Mouse (Mus musculus): ENCODE data around the gene Nedd1. TPM values are rescaled to one million over a fixed set of nuclear protein-coding genes. Genes with fewer than 3 reads are reported as not detected.

The Nedd1 gene
- 36.0 and 40.2 TPM in 2 replicates for polyA plus RNA-seq (2015; fragmentation: Nextera tagmentation; extraction: Ambion mirVana)

GRCm38 (mm10) chr10:92721771-92722619 lies at the start of gene Nedd1:
TSS of gene Nedd1 (minus strand) at chr10:92722420.
- Histone ChIP-seq H3K4me3 (peak within 1 kb of the TSS; percentile 94), H3K9ac (peak within 1 kb of the TSS; percentile 94), H3K4me2 (peak within 1 kb of the TSS; percentile 78), H3K27ac (peak within 1 kb of the TSS; percentile 97), H3K27me3 (no peaks in the 10 kb centered on the region), H3K36me3 (no peaks in the 10 kb centered on the region), H3K9me3 (replicated peaks) (no peaks in the 10 kb centered on the region), H3K4me1 (replicated peaks) (peaks cover 26% of the 10 kb centered on the region)
- ATAC-seq (replicated peaks; ENCODE audit: insufficient number of reproducible peaks, insufficient read depth, low FRiP score, low read depth): peak; percentile 99
- WGBS: under 1% methylated on average over 57 of the region's 57 CpGs

GRCm38 (mm10) chr10:92754359-92754758 lies 32.1 kb upstream of the Nedd1 start:
- ATAC-seq (replicated peaks; ENCODE audit: insufficient number of reproducible peaks, insufficient read depth, low FRiP score, low read depth): no peak
- Histone ChIP-seq H3K9me3 (replicated peaks) (no peaks in the 10 kb centered on the region), H3K27ac (no peak overlapping the region), H3K4me1 (replicated peaks) (no peaks in the 10 kb centered on the region), H3K4me2 (no peak overlapping the region), H3K27me3 (no peaks in the 10 kb centered on the region), H3K9ac (no peak overlapping the region), H3K4me3 (no peak overlapping the region), H3K36me3 (no peaks in the 10 kb centered on the region)
- WGBS: 90% methylated on average over 5 of the region's 5 CpGs

GRCm38 (mm10) chr10:92730339-92730738 lies 8.1 kb upstream of the Nedd1 start:
- no peak for ATAC-seq (replicated peaks; ENCODE audit: insufficient number of reproducible peaks, insufficient read depth, low FRiP score, low read depth)
- Histone ChIP-seq H3K4me1 (replicated peaks) (no peaks in the 10 kb centered on the region), H3K9me3 (replicated peaks) (no peaks in the 10 kb centered on the region), H3K27me3 (no peaks in the 10 kb centered on the region), H3K4me2 (no peak overlapping the region), H3K36me3 (no peaks in the 10 kb centered on the region), H3K9ac (no peak overlapping the region), H3K27ac (no peak overlapping the region), H3K4me3 (no peak overlapping the region)
- 74% methylated on average over 3 of the region's 3 CpGs for WGBS

- Histone ChIP-seq H3K27me3 (no peaks in the 10 kb centered on the region), H3K4me1 (replicated peaks) (no peaks in the 10 kb centered on the region), H3K4me2 (no peak overlapping the region), H3K9ac (no peak overlapping the region), H3K27ac (no peak overlapping the region), H3K36me3 (no peaks in the 10 kb centered on the region), H3K4me3 (no peak overlapping the region), H3K9me3 (replicated peaks) (no peaks in the 10 kb centered on the region)
- no peak for ATAC-seq (replicated peaks; ENCODE audit: insufficient number of reproducible peaks, insufficient read depth, low FRiP score, low read depth)
- WGBS: 71% methylated on average over 3 of the region's 3 CpGs
Observed at GRCm38 (mm10) chr10:92728723-92729122, 6.5 kb upstream of the Nedd1 start.

GRCm38 (mm10) chr10:92722620-92722988 lies 384 bp upstream of the Nedd1 start:
- peak overlapping the region; percentile 94; the same call in 1 of the 2 replicates for H3K9ac ChIP-seq
- no peaks in the 10 kb centered on the region for H3K27me3 ChIP-seq
- peaks cover 20% of the 10 kb centered on the region for H3K4me1 ChIP-seq (replicated peaks)
- peak overlapping the region; percentile 78 for H3K4me2 ChIP-seq
- ATAC-seq (replicated peaks; ENCODE audit: insufficient number of reproducible peaks, insufficient read depth, low FRiP score, low read depth): no peak; the same call in 1 of the 2 replicates
- H3K9me3 ChIP-seq (replicated peaks): no peaks in the 10 kb centered on the region
- H3K27ac ChIP-seq: peak overlapping the region; percentile 97
- H3K36me3 ChIP-seq: no peaks in the 10 kb centered on the region
- peak overlapping the region; percentile 94 for H3K4me3 ChIP-seq
- WGBS: 39% methylated on average over 5 of the region's 5 CpGs

GRCm38 (mm10) chr10:92699032-92699431 lies 23.2 kb downstream of the Nedd1 start:
- H3K4me2 ChIP-seq: no peak overlapping the region
- H3K4me1 ChIP-seq (replicated peaks): no peaks in the 10 kb centered on the region
- peaks cover 38% of the 10 kb centered on the region for H3K36me3 ChIP-seq
- no peaks in the 10 kb centered on the region for H3K27me3 ChIP-seq
- H3K9me3 ChIP-seq (replicated peaks): no peaks in the 10 kb centered on the region
- WGBS: 68% methylated on average over 6 of the region's 6 CpGs
- no peak overlapping the region for H3K4me3 ChIP-seq
- H3K27ac ChIP-seq: no peak overlapping the region
- H3K9ac ChIP-seq: no peak overlapping the region
- ATAC-seq (replicated peaks; ENCODE audit: insufficient number of reproducible peaks, insufficient read depth, low FRiP score, low read depth): no peak

- Histone ChIP-seq H3K4me3 (no peak overlapping the region), H3K9ac (no peak overlapping the region), H3K36me3 (no peaks in the 10 kb centered on the region), H3K9me3 (replicated peaks) (no peaks in the 10 kb centered on the region), H3K27me3 (no peaks in the 10 kb centered on the region), H3K27ac (no peak overlapping the region), H3K4me2 (no peak overlapping the region), H3K4me1 (replicated peaks) (no peaks in the 10 kb centered on the region)
- WGBS: 77% methylated on average over 4 of the region's 4 CpGs
- ATAC-seq (replicated peaks; ENCODE audit: insufficient number of reproducible peaks, insufficient read depth, low FRiP score, low read depth): no peak
Observed at GRCm38 (mm10) chr10:92675056-92675455, 47.2 kb downstream of the Nedd1 start.

- no peaks in the 10 kb centered on the region for H3K27me3 ChIP-seq
- no peak overlapping the region for H3K4me2 ChIP-seq
- H3K4me1 ChIP-seq (replicated peaks): no peaks in the 10 kb centered on the region
- no peak for ATAC-seq (replicated peaks; ENCODE audit: insufficient number of reproducible peaks, insufficient read depth, low FRiP score, low read depth)
- no peak overlapping the region for H3K27ac ChIP-seq
- no peak overlapping the region for H3K9ac ChIP-seq
- no peak overlapping the region for H3K4me3 ChIP-seq
- no peaks in the 10 kb centered on the region for H3K9me3 ChIP-seq (replicated peaks)
- WGBS: 82% methylated on average over 4 of the region's 4 CpGs
- no peaks in the 10 kb centered on the region for H3K36me3 ChIP-seq
Observed at GRCm38 (mm10) chr10:92671906-92672305, 50.3 kb downstream of the Nedd1 start.

GRCm38 (mm10) chr10:92665287-92665686 lies 56.9 kb downstream of the Nedd1 start:
- Histone ChIP-seq H3K27ac (no peak overlapping the region), H3K4me3 (no peak overlapping the region), H3K4me2 (no peak overlapping the region), H3K9ac (no peak overlapping the region), H3K27me3 (no peaks in the 10 kb centered on the region), H3K9me3 (replicated peaks) (no peaks in the 10 kb centered on the region), H3K36me3 (no peaks in the 10 kb centered on the region), H3K4me1 (replicated peaks) (no peaks in the 10 kb centered on the region)
- no peak for ATAC-seq (replicated peaks; ENCODE audit: insufficient number of reproducible peaks, insufficient read depth, low FRiP score, low read depth)
- WGBS: 81% methylated on average over 5 of the region's 5 CpGs

- no peaks in the 10 kb centered on the region for H3K36me3 ChIP-seq
- 75% methylated on average over 4 of the region's 4 CpGs for WGBS
Observed at GRCm38 (mm10) chr10:92653266-92653665, 69.0 kb downstream of the Nedd1 start.

GRCm38 (mm10) chr10:92652399-92652920 lies 69.8 kb downstream of the Nedd1 start:
- Histone ChIP-seq H3K27ac (no peak overlapping the region), H3K36me3 (no peaks in the 10 kb centered on the region), H3K4me2 (no peak overlapping the region), H3K27me3 (no peaks in the 10 kb centered on the region), H3K9me3 (replicated peaks) (no peaks in the 10 kb centered on the region), H3K4me1 (replicated peaks) (no peaks in the 10 kb centered on the region), H3K9ac (no peak overlapping the region), H3K4me3 (no peak overlapping the region)
- no peak for ATAC-seq (replicated peaks; ENCODE audit: insufficient number of reproducible peaks, insufficient read depth, low FRiP score, low read depth)
- 38% methylated on average over 3 of the region's 3 CpGs for WGBS

More at GRCm38 (mm10) chr10:92653266-92653665, 69.0 kb downstream of the Nedd1 start:
- H3K4me1 ChIP-seq (replicated peaks): no peaks in the 10 kb centered on the region
- H3K9me3 ChIP-seq (replicated peaks): no peaks in the 10 kb centered on the region
- ATAC-seq (replicated peaks; ENCODE audit: insufficient number of reproducible peaks, insufficient read depth, low FRiP score, low read depth): no peak
- H3K9ac ChIP-seq: no peak overlapping the region
- H3K27ac ChIP-seq: no peak overlapping the region
- H3K4me3 ChIP-seq: no peak overlapping the region
- no peaks in the 10 kb centered on the region for H3K27me3 ChIP-seq
- no peak overlapping the region for H3K4me2 ChIP-seq

- ATAC-seq (replicated peaks; ENCODE audit: insufficient number of reproducible peaks, insufficient read depth, low FRiP score, low read depth): no peak
- Histone ChIP-seq H3K9ac (no peak overlapping the region), H3K4me3 (no peak overlapping the region), H3K36me3 (no peaks in the 10 kb centered on the region), H3K27ac (no peak overlapping the region), H3K9me3 (replicated peaks) (no peaks in the 10 kb centered on the region), H3K4me2 (no peak overlapping the region), H3K4me1 (replicated peaks) (no peaks in the 10 kb centered on the region), H3K27me3 (no peaks in the 10 kb centered on the region)
- WGBS: 92% methylated on average over 3 of the region's 3 CpGs
Observed at GRCm38 (mm10) chr10:92651266-92651665, 71.0 kb downstream of the Nedd1 start.
